Mouse (Mus musculus) kidney, postnatal 25 days (tissue): ENCODE measurements around the gene Coa5.

Experiments
- DNase-seq, 2 experiments: peaks; one replicate each; pipeline ENCODE4 v3.0.0; 2021; ENCODE audit warnings: mixed read lengths in 2 of 2

Gene Coa5

DNA sequence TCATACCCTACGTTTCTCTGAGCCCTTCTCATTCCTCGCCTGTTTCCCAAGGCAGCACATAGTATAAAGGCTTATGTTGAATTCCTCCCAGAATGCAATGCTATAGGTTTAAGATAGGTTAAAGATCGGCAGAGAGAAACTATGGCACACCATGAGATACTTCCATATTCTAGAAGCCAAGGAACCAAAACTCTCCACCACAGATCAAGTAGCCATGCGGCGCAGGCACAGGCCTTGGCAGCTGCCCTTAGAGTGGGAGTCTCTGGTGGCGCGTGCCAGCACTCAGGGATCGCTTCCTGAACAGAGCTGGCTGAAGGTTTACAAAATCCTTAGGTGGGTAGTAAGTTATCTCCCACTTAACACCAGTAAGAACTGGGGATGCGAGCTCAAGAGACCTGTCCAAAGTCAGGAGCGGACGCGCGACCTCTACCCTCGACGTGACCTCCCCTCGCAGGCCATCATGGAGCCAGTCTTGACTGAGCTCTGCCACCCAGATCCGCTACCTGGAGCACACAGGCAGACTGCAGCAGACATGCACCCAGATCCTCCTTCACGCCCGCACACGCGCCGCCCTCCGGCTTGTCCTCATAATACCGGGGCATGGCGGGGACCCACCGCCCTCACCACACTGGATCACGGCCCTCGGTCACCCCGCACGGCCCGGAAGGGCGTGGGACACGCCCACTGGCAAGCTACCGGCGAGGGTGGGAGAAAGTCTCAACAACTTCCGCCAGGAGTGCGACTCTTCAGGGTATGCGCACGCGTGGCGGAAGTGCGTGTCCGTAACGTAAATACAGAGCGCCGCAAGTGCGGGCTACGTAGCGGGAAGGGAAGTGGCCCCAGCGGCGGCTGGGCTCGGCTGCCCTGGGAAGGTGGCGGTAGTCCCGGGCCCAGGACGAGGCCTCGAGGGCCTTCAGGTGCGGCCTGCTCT, at the start of gene Coa5, which contains the start of gene Unc50:
Gene Coa5, minus strand, starts transcription at position 738 of the 931 bp plus-strand sequence.
Gene Unc50, plus strand, starts transcription at position 774 of the 931 bp plus-strand sequence.
- DNase-seq, result peak; percentile 94 to 98

DNA sequence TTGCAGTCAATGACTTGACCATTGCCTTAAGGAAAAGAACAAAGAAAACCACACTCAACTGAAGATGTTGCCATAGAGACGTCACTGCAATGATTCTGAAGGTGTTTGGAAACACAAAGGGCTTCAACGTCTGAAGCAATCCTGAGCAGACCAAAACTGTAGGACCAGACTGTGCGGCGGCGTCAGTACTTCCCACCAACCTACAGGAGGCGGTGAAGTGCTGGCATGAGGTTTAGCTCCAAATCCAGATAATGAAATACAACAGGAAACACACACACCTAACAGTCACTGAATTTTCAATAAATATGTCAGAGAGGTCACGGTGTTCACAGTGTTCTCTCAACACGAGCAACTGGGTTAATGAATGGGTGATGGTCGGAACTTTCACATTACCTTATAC, 49.2 kb upstream of the Coa5 start:
- DNase-seq, result no peak

DNA sequence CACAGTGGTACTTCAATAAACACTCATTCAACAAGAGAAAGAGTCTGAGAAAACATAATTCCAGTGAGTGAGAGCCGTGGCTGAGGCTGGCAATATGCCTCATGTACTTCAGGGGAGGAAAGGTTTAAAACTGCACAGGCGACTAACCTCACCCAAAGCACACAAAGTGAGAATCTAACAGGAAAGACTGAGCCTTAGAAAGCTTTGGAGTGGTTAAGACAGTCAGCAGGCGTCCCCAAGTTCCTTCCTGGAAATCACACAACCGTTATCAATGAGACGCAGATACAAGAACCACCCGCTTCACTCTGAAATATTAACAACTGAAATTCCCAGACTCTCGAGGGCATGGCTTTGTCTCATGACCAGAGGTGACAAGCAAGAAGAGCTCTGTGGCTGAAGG, 48.5 kb upstream of the Coa5 start:
- no peak for DNase-seq

DNA sequence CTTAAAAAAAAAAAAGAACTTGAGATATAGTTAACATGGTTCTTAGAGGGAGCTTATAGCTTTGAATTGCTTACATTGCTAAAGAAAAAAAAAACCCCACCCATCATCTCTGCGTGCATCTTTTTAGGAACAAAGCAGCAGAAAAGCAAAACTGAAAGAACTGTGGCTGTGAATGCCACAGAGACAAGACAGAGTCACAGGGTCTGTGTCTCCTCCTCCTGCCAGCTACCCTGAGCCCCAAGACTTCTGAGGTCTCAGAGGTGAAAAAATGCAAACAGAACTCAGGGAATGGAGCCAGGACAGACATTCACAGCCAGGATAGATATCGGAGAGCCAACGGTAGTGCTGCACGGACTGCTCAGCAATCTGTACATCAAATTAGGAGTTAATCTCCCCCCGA, 48.0 kb upstream of the Coa5 start:
- DNase-seq, result no peak

DNA sequence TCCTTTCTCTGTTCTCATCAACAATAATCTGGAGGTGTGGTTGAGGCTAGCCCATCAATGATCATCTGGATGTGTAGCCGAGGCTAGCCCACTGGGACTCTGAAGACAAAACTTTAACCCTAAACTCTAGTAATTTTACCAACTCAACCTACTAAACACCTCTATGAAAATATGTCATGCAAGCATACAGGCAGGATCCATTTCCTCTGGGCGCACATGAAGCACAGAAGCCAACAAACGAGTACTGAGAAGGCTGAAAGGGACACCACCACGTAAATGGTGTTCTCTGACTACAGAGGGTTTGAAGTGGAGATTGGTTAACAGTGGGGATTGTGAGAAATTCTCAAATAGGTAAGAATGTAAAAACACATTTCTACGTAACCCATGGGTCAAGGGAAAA, 47.3 kb upstream of the Coa5 start:
- no peak for DNase-seq

DNA sequence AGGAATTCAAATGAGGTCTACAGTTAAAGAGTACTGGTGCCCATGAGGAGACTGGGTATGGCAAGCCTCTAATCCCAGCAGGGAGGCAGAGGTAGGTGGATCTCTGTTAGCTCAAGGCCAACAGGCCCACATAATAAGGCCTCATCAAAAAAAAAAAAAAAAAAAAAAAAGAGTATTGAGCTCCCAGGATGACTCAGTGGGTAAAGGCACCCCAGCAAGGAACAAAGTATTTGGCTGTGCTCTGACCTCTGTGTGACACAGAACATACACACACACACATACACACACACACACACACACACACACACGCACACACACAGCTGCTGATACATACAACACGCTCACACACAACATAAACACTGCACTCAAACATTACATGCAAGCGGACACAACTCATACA, 45.4 kb upstream of the Coa5 start:
- no peak for DNase-seq

DNA sequence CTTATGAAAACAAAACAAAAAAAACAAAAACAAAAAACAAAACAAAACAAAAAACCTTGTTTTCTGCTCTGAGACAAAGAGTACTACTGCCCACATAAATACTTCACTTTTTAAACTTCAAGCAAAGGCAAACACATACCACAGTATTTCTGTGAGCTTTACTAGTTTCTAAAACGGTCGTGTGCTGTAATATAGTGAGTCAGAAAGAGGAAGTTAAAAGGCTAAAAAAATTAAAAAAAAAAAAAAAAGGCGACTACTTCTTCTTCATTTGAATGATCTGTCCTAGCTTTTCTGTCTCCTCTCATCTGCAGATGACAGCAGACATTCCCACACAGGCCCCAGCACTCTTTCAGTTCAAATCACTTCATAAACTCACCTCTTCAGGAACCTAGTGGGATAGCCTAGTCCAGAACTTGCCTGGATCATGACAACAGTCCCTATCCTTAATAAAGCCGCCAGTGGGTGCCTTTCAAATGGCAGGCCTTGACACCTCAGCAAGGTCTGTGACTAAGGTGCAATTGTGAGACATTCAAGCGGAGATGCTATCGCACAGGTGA, 44.8 kb upstream of the Coa5 start:
- DNase-seq, result no peak

DNA sequence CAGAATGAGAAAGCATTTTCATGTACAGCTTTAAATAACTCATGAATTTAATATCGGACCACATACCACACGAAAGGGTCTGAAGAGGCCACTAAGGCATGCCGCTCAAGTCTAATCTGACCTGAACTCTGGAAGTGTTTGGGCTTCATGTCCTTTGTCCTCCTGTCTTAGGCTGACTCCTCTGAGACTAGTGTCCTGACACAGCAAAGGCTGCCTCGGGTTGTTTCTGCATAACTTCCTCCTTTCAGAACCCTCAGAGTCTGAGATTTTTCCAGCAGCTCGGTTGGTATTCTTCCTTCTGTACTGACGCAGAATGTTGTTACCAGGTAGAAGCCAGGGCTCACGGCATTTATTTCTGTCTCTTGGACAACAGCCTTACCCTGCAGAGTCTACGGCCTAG, 44.1 kb upstream of the Coa5 start:
- no peak for DNase-seq

DNA sequence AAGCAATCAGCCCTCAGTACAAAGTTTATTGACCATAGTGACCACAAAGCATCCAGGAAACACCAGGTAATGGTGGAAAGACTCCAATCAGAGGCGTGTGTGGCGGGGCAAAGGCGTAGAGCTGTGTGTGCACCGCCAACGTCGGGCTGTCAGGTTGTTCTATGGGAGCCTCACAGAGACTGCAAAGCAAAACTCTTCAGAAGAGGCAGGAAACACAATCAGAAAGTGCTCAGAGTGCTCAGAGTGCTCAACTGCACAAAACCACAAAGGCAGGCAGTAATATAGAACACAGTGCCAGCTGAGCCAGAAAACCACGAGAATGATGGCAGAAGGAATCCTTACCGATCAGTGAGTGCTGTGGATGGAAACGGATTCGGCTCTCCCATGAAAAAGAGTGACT, 43.3 kb upstream of the Coa5 start:
- DNase-seq, result no peak

DNA sequence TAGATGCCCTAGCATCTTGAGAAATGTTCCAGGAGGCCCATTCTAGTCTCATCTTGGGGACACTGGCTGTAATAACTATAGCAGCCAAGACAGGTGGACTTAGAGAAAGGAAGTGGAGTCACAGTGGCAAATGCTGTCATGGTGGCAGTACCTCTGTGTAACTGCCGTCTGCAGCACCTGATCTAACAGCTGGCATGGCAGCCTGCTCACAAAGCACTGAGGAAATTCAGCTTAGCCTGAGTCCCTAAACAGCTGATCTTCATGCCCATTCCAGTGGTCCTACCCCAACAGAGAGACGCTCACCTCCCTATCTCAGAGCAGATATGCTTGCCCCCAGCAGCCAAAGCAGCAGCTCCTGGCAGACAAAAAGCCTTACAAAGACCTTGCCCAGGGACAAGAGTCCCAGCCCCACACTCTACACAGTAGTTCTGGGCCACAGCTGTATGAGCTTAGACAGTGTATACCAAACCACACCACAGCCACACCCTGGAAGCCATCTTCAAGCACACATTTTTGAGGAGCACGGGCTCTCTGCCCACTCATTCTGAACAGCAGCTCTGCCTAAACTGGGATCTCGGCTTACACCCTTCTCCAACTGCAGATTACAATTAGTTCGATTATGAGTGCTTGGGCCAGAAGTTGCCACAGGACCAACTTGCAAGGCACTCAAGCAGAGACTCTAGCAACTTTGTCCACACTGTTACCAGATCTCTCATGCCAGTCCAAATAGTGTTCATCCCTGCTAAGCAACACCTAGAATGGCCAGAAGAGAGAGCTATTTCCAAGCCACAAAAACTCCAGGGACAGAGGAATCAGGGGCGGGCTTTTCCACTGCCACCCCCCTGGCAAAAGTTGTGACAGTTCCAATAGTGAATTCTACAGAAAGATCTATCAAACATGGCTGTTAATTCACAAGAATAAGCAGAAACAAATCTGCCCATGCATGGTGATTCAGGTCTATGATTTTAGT, 41.6 kb upstream of the Coa5 start:
- no peak for DNase-seq

DNA sequence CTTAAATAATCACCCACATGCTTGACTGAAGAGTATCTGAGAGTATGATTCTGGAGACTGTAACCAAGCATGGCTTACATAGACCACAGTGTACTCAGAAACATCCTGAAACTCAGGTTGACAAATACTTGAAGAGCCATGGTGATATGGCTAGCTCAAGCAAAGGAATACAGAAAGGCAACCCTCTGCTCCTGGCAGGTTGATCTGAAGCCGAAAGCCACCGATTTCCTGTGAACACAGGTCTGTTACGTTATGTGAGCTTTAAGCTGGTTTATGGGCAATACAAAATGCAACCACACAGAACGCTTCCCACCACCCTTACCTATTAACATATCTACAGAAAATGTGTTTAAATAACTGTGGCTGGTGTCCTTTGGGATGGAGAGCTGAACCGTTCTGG, 39.1 kb upstream of the Coa5 start:
- no peak for DNase-seq

DNA sequence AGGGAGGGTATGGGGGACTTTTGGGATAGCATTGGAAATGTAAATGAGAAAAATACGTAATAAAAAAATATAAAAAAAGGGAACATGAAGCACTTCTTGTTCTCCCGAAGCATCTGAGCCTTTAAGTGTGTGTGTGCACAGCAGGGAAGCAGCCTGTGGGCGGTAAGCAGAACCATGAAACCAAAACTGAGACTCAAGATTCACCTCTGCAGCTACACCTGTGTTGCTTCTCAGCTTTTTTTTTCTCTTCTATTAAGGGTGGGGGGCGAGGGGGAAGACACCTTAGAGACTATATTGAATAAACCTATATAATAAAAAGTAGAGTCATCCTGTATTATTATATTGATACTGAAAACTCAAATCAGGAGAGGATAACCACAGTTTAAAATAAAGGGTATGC, 37.9 kb upstream of the Coa5 start:
- DNase-seq, result no peak

DNA sequence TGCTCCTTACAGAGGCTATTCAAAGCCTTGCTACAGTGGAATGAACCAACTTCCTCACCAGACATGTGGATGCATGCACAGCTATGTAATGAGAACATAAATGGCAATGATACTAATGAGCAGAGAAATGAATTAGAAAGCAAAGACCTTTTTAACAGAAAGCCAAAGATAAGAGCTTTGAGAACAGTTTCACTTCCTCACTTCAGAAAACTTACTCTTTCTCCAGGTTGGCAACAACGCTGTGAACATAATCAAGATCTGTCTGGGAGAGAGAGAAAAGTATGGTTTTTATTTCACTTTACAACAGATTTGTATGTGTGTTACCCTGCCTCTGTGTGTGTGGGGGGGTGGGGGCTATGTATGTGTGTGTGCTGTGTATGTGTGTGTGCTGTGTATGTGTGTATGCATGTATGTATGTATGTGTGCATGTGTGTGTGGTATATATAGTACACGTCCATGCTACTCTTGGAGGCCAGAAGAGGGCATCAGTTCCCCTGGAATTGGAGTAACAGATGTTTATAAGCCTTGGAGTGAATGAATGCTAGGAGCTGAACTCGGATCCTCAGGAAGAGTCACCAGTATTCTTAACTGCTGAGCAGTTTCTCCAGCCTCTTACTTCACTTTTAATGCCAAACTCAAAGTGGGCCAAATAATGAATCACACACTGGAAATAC, 36.6 kb upstream of the Coa5 start:
- DNase-seq, result no peak

DNA sequence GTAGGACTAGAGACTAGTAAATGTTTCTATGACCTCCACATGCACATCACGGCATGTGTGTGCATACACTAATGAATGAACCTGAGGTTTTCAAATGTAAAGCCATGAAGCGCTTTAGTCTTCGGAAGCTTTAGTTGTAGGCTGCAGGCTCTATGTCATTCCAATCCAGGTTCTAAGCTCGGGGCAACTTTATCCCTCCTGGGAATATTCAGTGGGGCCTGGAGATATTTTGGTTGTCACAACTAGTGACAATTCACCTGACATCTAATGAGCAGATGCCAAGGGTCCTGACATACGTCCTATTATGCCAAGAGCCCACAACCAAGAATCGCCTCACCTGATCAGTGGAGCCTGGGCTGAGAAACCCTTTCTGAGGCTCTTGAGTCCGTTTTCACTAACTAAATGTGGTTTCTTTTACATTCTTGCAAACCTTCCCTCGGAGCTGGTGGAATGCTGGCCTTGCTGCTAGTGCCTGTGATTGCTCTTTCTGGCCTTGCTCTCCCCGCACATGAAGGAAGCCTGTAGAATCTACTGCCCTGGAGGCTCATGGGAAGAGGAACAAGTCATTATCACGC, 35.1 kb upstream of the Coa5 start:
- DNase-seq, result no peak

DNA sequence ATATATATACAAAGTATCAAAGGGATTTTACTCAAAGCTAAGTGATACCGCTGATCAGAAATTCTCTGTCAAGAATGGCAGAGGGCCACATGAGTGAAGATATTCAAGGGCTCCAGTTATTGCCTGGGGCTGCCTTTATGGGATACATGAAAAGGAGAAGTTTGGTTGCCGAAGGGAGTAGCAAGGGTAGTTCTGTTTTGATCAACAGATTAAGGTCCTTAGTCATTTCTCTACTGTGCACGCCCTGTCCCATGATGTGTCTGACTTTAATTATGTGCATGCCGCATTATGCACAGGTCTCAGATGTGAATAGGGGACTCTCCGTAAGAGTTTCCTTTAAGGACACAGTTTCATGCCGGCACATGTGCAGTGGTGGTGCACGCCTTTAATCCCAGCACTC, 27.6 kb upstream of the Coa5 start:
- no peak for DNase-seq

DNA sequence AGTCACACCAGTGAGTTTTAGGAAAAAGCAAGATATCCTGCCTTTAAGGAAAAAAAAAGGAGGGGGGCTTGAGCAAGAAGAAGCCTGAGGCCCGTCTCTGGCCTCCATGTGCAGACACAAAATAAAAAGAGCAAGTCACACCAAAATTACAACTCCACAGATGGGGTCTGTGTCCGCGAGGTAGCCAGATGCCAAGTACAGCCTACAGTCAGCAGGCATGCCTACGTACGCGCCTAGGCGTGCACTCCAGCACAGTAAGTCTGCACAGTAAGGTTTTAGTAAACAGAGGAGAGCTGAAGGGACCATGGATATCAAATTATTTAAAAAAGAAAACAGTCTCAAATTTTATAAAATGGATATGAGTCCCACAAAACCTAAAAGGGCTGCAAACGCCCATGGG, 21.4 kb upstream of the Coa5 start:
- no peak for DNase-seq

DNA sequence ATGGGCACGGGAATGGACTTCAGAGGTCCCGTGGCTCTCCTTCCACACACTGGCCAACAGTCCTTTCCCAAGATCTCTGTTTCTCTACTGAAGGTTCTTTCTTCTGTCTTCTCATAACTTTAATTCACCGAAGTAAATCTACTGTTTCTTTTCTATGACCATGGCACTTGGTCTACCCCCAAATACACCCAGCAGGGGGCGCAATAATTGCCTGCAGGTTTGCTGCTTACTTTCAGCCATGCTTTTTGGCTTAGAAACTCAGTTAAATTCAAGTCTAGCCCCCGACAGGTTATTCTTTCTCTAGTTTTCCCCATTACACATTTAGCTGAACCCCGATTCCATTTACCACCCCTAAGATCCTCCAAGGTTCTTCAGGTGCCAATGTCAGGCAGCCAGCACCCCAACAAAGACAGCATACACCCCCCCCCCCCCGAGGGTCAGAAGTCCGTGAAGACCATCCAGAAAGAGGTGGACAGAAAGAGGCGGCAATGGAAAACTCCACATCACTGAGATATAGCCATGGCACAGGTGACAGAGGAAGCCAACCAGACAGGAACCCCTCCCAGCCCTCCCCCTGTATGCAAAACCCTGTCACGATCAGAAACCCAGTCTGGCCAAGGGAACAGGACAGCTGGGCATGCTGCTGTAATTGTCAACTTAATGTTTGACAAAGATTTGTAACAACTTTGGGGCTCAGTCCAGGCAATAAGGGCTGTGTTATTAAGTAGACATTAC, 18.6 kb upstream of the Coa5 start:
- DNase-seq, result peak; percentile 59 to 79

DNA sequence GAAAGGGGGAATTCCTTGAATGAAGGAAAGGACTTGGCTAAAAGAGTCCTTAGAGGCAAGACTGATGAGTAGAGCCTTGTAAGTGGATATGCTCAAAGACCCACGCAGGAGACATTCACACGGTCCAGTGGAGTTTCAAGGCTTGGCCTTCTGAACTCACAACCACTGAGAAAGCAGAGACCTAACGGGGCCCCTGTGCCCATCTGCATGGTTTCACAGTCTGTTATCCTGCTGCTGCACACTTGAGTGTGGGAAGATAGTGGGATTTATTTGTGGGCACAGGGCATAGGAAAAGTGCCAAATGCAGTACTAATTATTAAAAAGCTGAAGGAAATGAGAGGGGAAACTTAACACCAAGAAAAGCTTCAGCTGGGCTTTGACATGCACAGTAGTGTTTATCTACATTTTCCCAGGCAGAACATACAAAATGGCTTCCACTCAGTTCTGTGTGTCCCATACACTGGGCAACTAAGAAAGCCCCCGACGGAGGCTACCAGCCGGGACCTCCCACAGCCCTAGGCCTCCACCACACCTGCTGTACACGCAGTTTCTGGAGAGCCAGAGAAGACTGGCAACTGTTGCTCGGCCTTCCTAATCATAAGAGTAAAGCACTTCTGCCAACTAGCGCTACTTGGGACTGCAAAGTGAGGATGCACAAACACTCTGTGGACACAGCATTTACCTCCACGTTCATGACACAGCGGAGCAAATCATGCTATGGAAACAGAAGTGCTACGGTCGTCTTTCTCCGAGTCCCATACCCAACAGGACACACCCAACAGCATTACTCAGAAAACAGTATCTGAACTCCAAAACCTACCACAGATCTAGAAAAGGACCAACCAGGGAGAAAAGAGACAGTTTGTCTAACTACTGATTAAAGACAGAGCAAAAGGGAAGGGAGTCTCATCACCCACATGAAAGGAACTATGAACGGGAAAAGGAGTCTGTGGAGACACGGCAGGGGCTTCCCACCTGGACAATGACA, 13.2 kb upstream of the Coa5 start:
- no peak for DNase-seq

DNA sequence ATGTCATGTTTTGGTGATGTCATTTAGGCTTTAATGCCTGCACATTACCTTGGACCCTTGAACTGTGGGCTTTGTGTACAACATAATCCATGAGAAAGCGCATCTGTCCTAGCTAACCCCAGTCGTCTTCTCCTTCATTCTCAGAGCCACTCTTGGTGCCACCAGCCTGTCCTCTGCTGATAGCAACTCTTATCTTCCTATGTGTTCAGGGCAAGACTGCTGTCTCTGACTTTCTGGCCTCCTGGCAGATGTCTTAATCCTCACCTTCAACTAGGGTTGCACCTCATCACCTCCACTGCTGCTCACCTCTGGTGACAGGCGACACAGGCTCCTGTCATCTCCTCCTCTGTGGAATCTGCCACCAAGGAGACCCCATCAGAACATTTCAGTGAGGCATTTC, 6.5 kb upstream of the Coa5 start:
- no peak for DNase-seq

DNA sequence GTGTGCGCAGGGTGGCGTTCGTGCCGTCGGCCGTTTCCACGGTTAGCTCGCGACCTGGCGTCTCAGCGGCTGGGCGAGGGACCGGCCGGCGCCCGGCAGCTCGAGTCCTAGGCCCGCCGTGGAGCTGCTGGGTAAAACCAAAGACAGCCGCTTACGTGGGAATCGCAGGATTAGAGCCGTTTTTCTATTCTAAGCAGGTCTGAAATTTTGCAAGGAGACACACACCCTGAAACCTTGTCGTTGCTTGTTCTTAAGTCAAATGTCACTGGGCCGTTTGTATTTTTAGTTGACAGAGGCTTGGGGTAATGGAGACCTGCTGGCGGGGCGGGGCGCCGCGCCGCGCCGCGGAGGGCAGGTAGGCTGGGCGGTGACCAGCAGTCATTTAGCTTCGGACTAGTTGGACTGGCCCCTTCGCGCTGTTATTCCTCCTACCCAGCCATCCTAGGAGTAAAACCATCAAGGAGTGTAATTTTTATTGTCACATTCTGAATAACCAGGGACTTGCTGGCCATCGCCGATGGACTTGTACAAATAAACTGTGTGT, 466 bp upstream of the Coa5 start:
- DNase-seq, result peak; percentile 18 to 61
